Mouse (Mus musculus) heart, postnatal 0 days (tissue): ENCODE results near the gene Srpk2.

Experiments
- CTCF ChIP-seq: IDR thresholded peaks from 2 replicates; pipeline ENCODE4 v1.5.1; 2016; ENCODE audit warnings: antibody characterized with exemption, control low read depth, low read depth
- EP300 ChIP-seq: IDR thresholded peaks from 2 replicates; pipeline ENCODE4 v1.6.1; 2016; ENCODE audit warnings: antibody characterized with exemption, low read depth

GRCm38 (mm10) chr5:23461688-23462087, 222.7 kb downstream of the Srpk2 start:
- TF ChIP-seq EP300 (no peak), CTCF (no peak)
